Mouse (Mus musculus): ENCODE results near the gene Dclk3.

GRCm38 (mm10) chr9:111535445-111536064, 96.7 kb downstream of the Dclk3 start:
- TF ChIP-seq CTCF (IDR thresholded peaks at IDR 0.05; ENCODE audit: borderline replicate concordance, control insufficient read depth, extremely low read depth, insufficient read depth, low read length, poor library complexity) (no peak), POLR2A (IDR thresholded peaks at IDR 0.05; ENCODE audit: control insufficient read depth, extremely low read depth, insufficient read depth, low read length, poor library complexity) (no peak)
